Mouse (Mus musculus) CH12.LX (cell line): Measurements from ENCODE around the gene Traf4. TPM values are rescaled to one million over a fixed set of nuclear protein-coding genes. Genes with fewer than 3 reads are reported as not detected.

Source experiments
- DNase-seq: peaks from one replicate; pipeline ENCODE4 v3.0.0-alpha.2; 2013; ENCODE audit errors: extremely low read depth
- H3K27ac ChIP-seq: 2 replicates; pipeline ENCODE4 v1.5.1; 2012; ENCODE audit warnings: low read depth, mild to moderate bottlenecking, control low read depth, moderate library complexity; ENCODE audit not compliant: insufficient read depth
- H3K27me3 ChIP-seq: replicated peaks from 2 replicates; pipeline ENCODE3; 2012; ENCODE audit warnings: inconsistent platforms
- H3K36me3 ChIP-seq, 2 experiments: replicated peaks in 1 of 2; 2 replicates each; pipeline versions ENCODE3 to v1.6.1; 2012; ENCODE audit warnings: inconsistent platforms in 1 of 2, low read length in 1 of 2, mild to moderate bottlenecking in 1 of 2, mixed read lengths in 1 of 2, moderate library complexity in 1 of 2; ENCODE audit not compliant: control insufficient read depth in 1 of 2, insufficient read depth in 1 of 2
- H3K4me1 ChIP-seq, 2 experiments: 2 replicates each; pipeline ENCODE4 v1.6.1; 2012; ENCODE audit warnings: inconsistent platforms in 1 of 2, moderate library complexity in 1 of 2; ENCODE audit not compliant: insufficient read depth in 2 of 2, control insufficient read depth in 1 of 2
- H3K4me2 ChIP-seq: 2 replicates; pipeline ENCODE4 v1.6.1; 2012; ENCODE audit warnings: low read depth, mild to moderate bottlenecking, control low read depth; ENCODE audit not compliant: poor library complexity, insufficient read depth, severe bottlenecking
- H3K4me3 ChIP-seq, 3 experiments: fragments of 150-350 bp in 1 of 3; sonication (generic) in 1 of 3; replicated peaks in 1 of 3; 2 replicates each; pipeline versions ENCODE3 to v1.5.1; 2011 to 2012; ENCODE audit warnings: low read depth in 2 of 3, low read length in 2 of 3, mild to moderate bottlenecking in 2 of 3, moderate library complexity in 2 of 3, control low read depth in 1 of 3, improper control_type of control experiment in 1 of 3, inconsistent platforms in 1 of 3, mixed read lengths in 1 of 3; ENCODE audit not compliant: poor library complexity in 1 of 3
- H3K79me2 ChIP-seq: replicated peaks from 2 replicates; pipeline ENCODE4 v1.6.1; 2012; ENCODE audit warnings: mild to moderate bottlenecking, moderate library complexity; ENCODE audit not compliant: control insufficient read depth, poor library complexity, insufficient read depth, severe bottlenecking; ENCODE audit errors: extremely low read depth
- H3K9ac ChIP-seq: 2 replicates; pipeline ENCODE4 v1.6.1; 2012; ENCODE audit warnings: low read depth, mild to moderate bottlenecking, control low read depth, moderate library complexity; ENCODE audit not compliant: insufficient read depth
- H3K9me3 ChIP-seq: replicated peaks from 2 replicates; pipeline ENCODE3; 2012; ENCODE audit warnings: low read length, inconsistent platforms, mixed read lengths
- CHD1 ChIP-seq: IDR thresholded peaks from 2 replicates; pipeline ENCODE4 v1.6.1; 2012; ENCODE audit warnings: low read depth, low read length, improper control_type of control experiment, inconsistent platforms
- CHD2 ChIP-seq: IDR thresholded peaks from 2 replicates; pipeline ENCODE4 v1.6.1; 2011; ENCODE audit warnings: low read length, improper control_type of control experiment
- CTCF ChIP-seq, 2 experiments: IDR thresholded peaks in 1 of 2; conservative IDR thresholded peaks in 1 of 2; 2 replicates each; pipeline ENCODE4 v1.5.1; 2011 to 2012; ENCODE audit warnings: low read depth in 2 of 2, low read length in 2 of 2, improper control_type of control experiment in 1 of 2, inconsistent platforms in 1 of 2, mild to moderate bottlenecking in 1 of 2, moderate library complexity in 1 of 2
- E2F4 ChIP-seq: IDR thresholded peaks from 2 replicates; pipeline ENCODE4 v1.6.1; 2011; ENCODE audit warnings: low read depth, low read length, improper control_type of control experiment; ENCODE audit not compliant: insufficient replicate concordance
- ELF1 ChIP-seq: IDR thresholded peaks from 2 replicates; pipeline ENCODE4 v1.6.1; 2014; ENCODE audit warnings: low read depth, mild to moderate bottlenecking, inconsistent platforms, low read length, improper control_type of control experiment
- EP300 ChIP-seq: IDR thresholded peaks from 2 replicates; pipeline ENCODE4 v1.6.1; 2011; ENCODE audit warnings: low read length, improper control_type of control experiment
- ETS1 ChIP-seq: conservative IDR thresholded peaks from 2 replicates; pipeline ENCODE4 v1.6.1; 2012; ENCODE audit warnings: low read depth, mild to moderate bottlenecking, inconsistent platforms, low read length, improper control_type of control experiment, moderate library complexity
- HCFC1 ChIP-seq: IDR thresholded peaks from 2 replicates; pipeline ENCODE4 v1.6.1; 2012; ENCODE audit warnings: low read depth, mild to moderate bottlenecking, inconsistent platforms, low read length, improper control_type of control experiment
- IRF4 ChIP-seq: IDR thresholded peaks from 2 replicates; pipeline ENCODE4 v1.6.1; 2014; ENCODE audit warnings: low read depth, mild to moderate bottlenecking, inconsistent platforms, low read length, improper control_type of control experiment
- JUN ChIP-seq: IDR thresholded peaks from 2 replicates; pipeline ENCODE4 v1.6.1; 2011; ENCODE audit warnings: low read depth, mild to moderate bottlenecking, low read length, improper control_type of control experiment, moderate library complexity; ENCODE audit not compliant: insufficient read depth
- MAFK ChIP-seq: IDR thresholded peaks from 2 replicates; pipeline ENCODE4 v1.6.1; 2011; ENCODE audit warnings: low read length, improper control_type of control experiment; ENCODE audit not compliant: insufficient replicate concordance
- MAZ ChIP-seq: IDR thresholded peaks from 2 replicates; pipeline ENCODE4 v1.6.1; 2012; ENCODE audit warnings: low read depth, mild to moderate bottlenecking, inconsistent platforms, low read length, improper control_type of control experiment, moderate library complexity
- MEF2A ChIP-seq: IDR thresholded peaks from 2 replicates; pipeline ENCODE4 v1.6.1; 2014; ENCODE audit warnings: low read depth, mild to moderate bottlenecking, inconsistent platforms, low read length, improper control_type of control experiment, borderline replicate concordance
- MXI1 ChIP-seq: IDR thresholded peaks from 2 replicates; pipeline ENCODE4 v1.6.1; 2011; ENCODE audit warnings: mild to moderate bottlenecking, low read depth, low read length, improper control_type of control experiment
- MYC ChIP-seq: IDR thresholded peaks from 2 replicates; pipeline ENCODE4 v1.6.1; 2011; ENCODE audit warnings: low read depth, mild to moderate bottlenecking, improper control_type of control experiment, low read length
- NELFE ChIP-seq: IDR thresholded peaks from 2 replicates; pipeline ENCODE4 v1.6.1; 2011; ENCODE audit warnings: low read depth, low read length, improper control_type of control experiment
- NRF1 ChIP-seq: IDR thresholded peaks from 2 replicates; pipeline ENCODE4 v1.6.1; 2014; ENCODE audit warnings: low read depth, mild to moderate bottlenecking, inconsistent platforms, low read length, improper control_type of control experiment, moderate library complexity
- PAX5 ChIP-seq: IDR thresholded peaks from 2 replicates; pipeline ENCODE4 v1.6.1; 2012; ENCODE audit warnings: low read length, inconsistent platforms, mixed read lengths
- POLR2AphosphoS2 ChIP-seq: IDR thresholded peaks from 2 replicates; pipeline ENCODE4 v1.6.1; 2011; ENCODE audit warnings: low read depth, low read length, improper control_type of control experiment
- RCOR1 ChIP-seq: conservative IDR thresholded peaks from 2 replicates; pipeline ENCODE4 v1.6.1; 2012; ENCODE audit warnings: low read depth, mild to moderate bottlenecking, inconsistent platforms, low read length, improper control_type of control experiment
- SIN3A ChIP-seq: IDR thresholded peaks from 2 replicates; pipeline ENCODE4 v1.6.1; 2012; ENCODE audit warnings: low read length, improper control_type of control experiment, inconsistent platforms
- TBP ChIP-seq: conservative IDR thresholded peaks from 2 replicates; pipeline ENCODE4 v1.6.1; 2011; ENCODE audit warnings: low read depth, low read length, improper control_type of control experiment
- TCF12 ChIP-seq: IDR thresholded peaks from 2 replicates; pipeline ENCODE4 v1.6.1; 2014; ENCODE audit warnings: low read depth, mild to moderate bottlenecking, inconsistent platforms, low read length, improper control_type of control experiment
- USF1 ChIP-seq: IDR thresholded peaks from 2 replicates; pipeline ENCODE4 v1.6.1; 2014; ENCODE audit warnings: low read depth, mild to moderate bottlenecking, inconsistent platforms, low read length, improper control_type of control experiment
- ZC3H11A ChIP-seq: IDR thresholded peaks from 2 replicates; pipeline ENCODE4 v1.6.1; 2012; ENCODE audit warnings: low read depth, mild to moderate bottlenecking, inconsistent platforms, low read length, improper control_type of control experiment
- ZMIZ1 ChIP-seq: IDR thresholded peaks from 2 replicates; pipeline ENCODE4 v1.6.1; 2012; ENCODE audit warnings: low read depth, mild to moderate bottlenecking, inconsistent platforms, low read length, improper control_type of control experiment
- ZNF384 ChIP-seq: IDR thresholded peaks from 2 replicates; pipeline ENCODE4 v1.6.1; 2012; ENCODE audit warnings: low read depth, low read length, improper control_type of control experiment, inconsistent platforms
- dilution Hi-C: fragments of 300-500 bp; cut with MboI; formaldehyde crosslinking; loops from 2 replicates; pipeline ENCODE4 v1.14.3; 2020; ENCODE audit warnings: low sequenced_read_pairs; ENCODE audit not compliant: extremely low pct_unique_long_range_greater_than_20kb, extremely low pct_ligation_motif_present
- in situ Hi-C: fragments of 300-500 bp; cut with MboI; formaldehyde crosslinking; loops from 3 replicates; pipeline ENCODE4 v1.14.3; 2019; ENCODE audit warnings: low sequenced_read_pairs, low pct_ligation_motif_present, low pct_unique_long_range_greater_than_20kb, mixed read lengths
- polyA plus RNA-seq: library from polyadenylated mRNA; unstranded; fragments of >175 nt; gene quantifications from 2 replicates; pipeline ENCODE4 v1.2.1, GENCODE M21; 2012; ENCODE audit warnings: low read depth; ENCODE audit not compliant: insufficient read length
- total RNA-seq, 2 experiments: library from RNA; depleted of rRNA; stranded (reverse); fragments of 300-350 nt in 1 of 2; fragments of >200 nt in 1 of 2; gene quantifications; 2 replicates each; pipeline ENCODE4 v1.2.3; 2012 to 2014

The Traf4 gene
- total and polyA plus RNA-seq, 3 experiments = 20.8 to 68.7 (median 55.9) TPM

- Histone ChIP-seq H3K4me3 (no peak overlapping the region), H3K9ac (no peak overlapping the region), H3K79me2 (peaks cover 37% of the 10 kb centered on the region), H3K36me3 (peaks cover 23 to 79% of the 10 kb centered on the region in 2 experiments), H3K9me3 (no peaks in the 10 kb centered on the region), H3K27ac (no peak overlapping the region), H3K4me1 (peaks cover 0 to 25% of the 10 kb centered on the region in 2 experiments; a peak in 2 of 4 replicates), H3K27me3 (no peaks in the 10 kb centered on the region), H3K4me2 (no peak overlapping the region)
- in situ Hi-C loops (no loop called here), dilution Hi-C loops (no loop called here)
- DNase-seq = no peak
- TF ChIP-seq ZMIZ1 (no peak), MYC (no peak), ELF1 (no peak), MAFK (no peak), CTCF (conservative IDR thresholded peaks at IDR 0.05 in 1 of 2, IDR thresholded peaks at IDR 0.05 in 1 of 2; ENCODE audit: low read depth in 2 of 2, low read length in 2 of 2) (no peak), ETS1 (no peak), MAZ (no peak)
- TF ChIP-seq, all 38 proteins: peak for 0
Observed at GRCm38 (mm10) chr11:78140665-78141064, 24.7 kb downstream of the Traf4 start.

GRCm38 (mm10) chr11:78138023-78138422 lies 27.4 kb downstream of the Traf4 start:
- H3K9me3 ChIP-seq = no peaks in the 10 kb centered on the region
- peaks cover 47% of the 10 kb centered on the region for H3K79me2 ChIP-seq
- H3K4me2 ChIP-seq = no peak overlapping the region
- in situ Hi-C loops (no loop called here), dilution Hi-C loops (no loop called here)
- peaks cover 2 to 67% of the 10 kb centered on the region in 2 experiments for H3K36me3 ChIP-seq
- no peak overlapping the region for H3K27ac ChIP-seq
- DNase-seq = no peak
- TF ChIP-seq PAX5 = no peak
- no peak for TF ChIP-seq NELFE
- no peak for TF ChIP-seq MXI1
- TF ChIP-seq ZNF384 = no peak
- TF ChIP-seq JUN = no peak
- no peak for TF ChIP-seq HCFC1
- no peak for TF ChIP-seq NRF1
- TF ChIP-seq MAFK = no peak
- no peak overlapping the region for H3K9ac ChIP-seq
- H3K4me3 ChIP-seq = no peak overlapping the region
- no peaks in the 10 kb centered on the region for H3K27me3 ChIP-seq
- H3K4me1 ChIP-seq = peaks cover 0 to 30% of the 10 kb centered on the region in 2 experiments; a peak in 2 of 4 replicates

GRCm38 (mm10) chr11:78137584-78137983 lies 27.8 kb downstream of the Traf4 start:
- Histone ChIP-seq H3K4me2 (no peak overlapping the region), H3K79me2 (peaks cover 52% of the 10 kb centered on the region), H3K4me3 (no peak overlapping the region), H3K27ac (no peak overlapping the region), H3K4me1 (peaks cover 0 to 34% of the 10 kb centered on the region in 2 experiments; a peak in 2 of 4 replicates), H3K36me3 (peaks cover 0 to 68% of the 10 kb centered on the region in 2 experiments), H3K27me3 (no peaks in the 10 kb centered on the region), H3K9me3 (no peaks in the 10 kb centered on the region), H3K9ac (no peak overlapping the region)
- dilution Hi-C loops = no loop called here
- DNase-seq = no peak
- in situ Hi-C loops = no loop called here
- TF ChIP-seq ZMIZ1 (no peak), CTCF (conservative IDR thresholded peaks at IDR 0.05 in 1 of 2, IDR thresholded peaks at IDR 0.05 in 1 of 2; ENCODE audit: low read depth in 2 of 2, low read length in 2 of 2) (no peak), ZC3H11A (no peak), IRF4 (no peak), TCF12 (no peak), POLR2AphosphoS2 (no peak), E2F4 (no peak), MEF2A (no peak), CHD2 (no peak), CHD1 (no peak), TBP (no peak), EP300 (no peak), SIN3A (no peak), MXI1 (no peak), USF1 (no peak), RCOR1 (no peak)
